Mouse (Mus musculus) liver, adult 2 months (tissue): ENCODE data around the gene Gcgr. TPM values are rescaled to one million over a fixed set of nuclear protein-coding genes. Genes with fewer than 3 reads are reported as not detected.

Source experiments
- DNase-seq: peaks from one replicate; pipeline ENCODE4 v3.0.0-alpha.2; 2011; ENCODE audit warnings: low read depth, low spot score; ENCODE audit errors: extremely low read depth
- H3K27ac ChIP-seq: fragments of 200-500 bp; replicated peaks from 2 replicates; pipeline ENCODE4 v1.5.1; 2012; ENCODE audit warnings: low read depth, mild to moderate bottlenecking, control low read depth, inconsistent platforms, low read length; ENCODE audit not compliant: insufficient read depth
- H3K27me3 ChIP-seq: fragments of 200-500 bp; 2 replicates; pipeline ENCODE4 v1.6.1; 2012; ENCODE audit warnings: mild to moderate bottlenecking, moderate library complexity, low read length, inconsistent platforms; ENCODE audit not compliant: control insufficient read depth, insufficient read depth
- H3K36me3 ChIP-seq: fragments of 200-500 bp; 2 replicates; pipeline ENCODE4 v1.6.1; 2012; ENCODE audit warnings: low read length, inconsistent platforms; ENCODE audit not compliant: control insufficient read depth, insufficient read depth
- H3K4me1 ChIP-seq: fragments of 200-500 bp; 2 replicates; pipeline ENCODE4 v1.6.1; 2011; ENCODE audit warnings: low read length; ENCODE audit not compliant: control insufficient read depth, insufficient read depth
- H3K4me3 ChIP-seq: fragments of 200-500 bp; 2 replicates; pipeline ENCODE4 v1.5.1; 2011; ENCODE audit warnings: low read depth, mild to moderate bottlenecking, control low read depth, low read length, moderate library complexity; ENCODE audit not compliant: insufficient read depth
- H3K79me2 ChIP-seq: fragments of 200-500 bp; 2 replicates; pipeline ENCODE4 v1.6.1; 2012; ENCODE audit warnings: inconsistent platforms, mild to moderate bottlenecking, low read length, moderate library complexity; ENCODE audit not compliant: control insufficient read depth, insufficient read depth
- H3K9ac ChIP-seq: fragments of 200-500 bp; 2 replicates; pipeline ENCODE4 v1.6.1; 2012; ENCODE audit warnings: low read depth, mild to moderate bottlenecking, control low read depth, inconsistent platforms, low read length
- CTCF ChIP-seq: fragments of 200-500 bp; IDR thresholded peaks from 2 replicates; pipeline ENCODE4 v1.5.1; 2011; ENCODE audit warnings: low read depth, low read length, control low read depth
- POLR2A ChIP-seq: fragments of 200-500 bp; IDR thresholded peaks from 2 replicates; pipeline ENCODE4 v1.6.1; 2011; ENCODE audit warnings: low read length, control low read depth; ENCODE audit not compliant: insufficient read depth; ENCODE audit errors: extremely low read depth
- WGBS: fragments of 180-500 bp; shearing (Covaris S2); methylation state at CpG from one replicate; pipeline ENCODE4 v1.1.7; 2018; 5-methylcytosine and 5-hydroxymethylcytosine counted together
- polyA plus RNA-seq: library from polyadenylated mRNA; depleted of rRNA; stranded (reverse); fragments of >200 nt; gene quantifications from 2 replicates; pipeline ENCODE4 v1.2.3, GENCODE M21; 2012
- total RNA-seq: library from RNA; depleted of rRNA; stranded (reverse); fragments of >200 nt; gene quantifications from 2 replicates; pipeline ENCODE4 v1.2.3, GENCODE M21; 2014

Gene Gcgr
- total and polyA plus RNA-seq, 2 experiments = 135 to 561 TPM

GRCm38 (mm10) chr11:120522581-120522980 is 7.9 kb upstream of the Gcgr start:
- peak overlapping the region; percentile 51 for H3K4me3 ChIP-seq
- H3K79me2 ChIP-seq = peaks cover 9% of the 10 kb centered on the region; the same call in 1 of the 2 replicates
- H3K9ac ChIP-seq = peak overlapping the region; percentile 69
- peaks cover 27% of the 10 kb centered on the region for H3K4me1 ChIP-seq
- no peaks in the 10 kb centered on the region for H3K27me3 ChIP-seq
- peak overlapping the region; percentile 99 for H3K27ac ChIP-seq
- TF ChIP-seq CTCF (no peak), POLR2A (no peak)
- 54% methylated on average over 8 of the region's 8 CpGs for WGBS
- H3K36me3 ChIP-seq = no peaks in the 10 kb centered on the region
- peak; percentile 94 for DNase-seq

GRCm38 (mm10) chr11:120525959-120526358 is 4.5 kb upstream of the Gcgr start:
- Histone ChIP-seq H3K4me3 (no peak overlapping the region), H3K27ac (peak overlapping the region; percentile 40), H3K4me1 (peaks cover 31% of the 10 kb centered on the region), H3K27me3 (no peaks in the 10 kb centered on the region), H3K9ac (no peak overlapping the region), H3K36me3 (no peaks in the 10 kb centered on the region), H3K79me2 (peaks cover 14% of the 10 kb centered on the region; the same call in 1 of the 2 replicates)
- WGBS = 87% methylated on average over 2 of the region's 2 CpGs
- no peak for DNase-seq
- TF ChIP-seq POLR2A (no peak), CTCF (no peak)

- TF ChIP-seq CTCF (no peak), POLR2A (no peak)
- Histone ChIP-seq H3K79me2 (peaks cover 22% of the 10 kb centered on the region; the same call in 1 of the 2 replicates), H3K36me3 (no peaks in the 10 kb centered on the region), H3K4me1 (peaks cover 31% of the 10 kb centered on the region), H3K4me3 (no peak overlapping the region), H3K27ac (peak overlapping the region; percentile 89), H3K27me3 (no peaks in the 10 kb centered on the region), H3K9ac (peak overlapping the region; percentile 34)
- peak; percentile 80 for DNase-seq
- WGBS = 41% methylated on average over 9 of the region's 9 CpGs
Observed at GRCm38 (mm10) chr11:120527690-120528354, 2.7 kb upstream of the Gcgr start.

GRCm38 (mm10) chr11:120528903-120529302 is 1.6 kb upstream of the Gcgr start:
- peak; percentile 89 for DNase-seq

GRCm38 (mm10) chr11:120531646-120532045 is 1.1 kb downstream of the Gcgr start:
- 10% methylated on average over 9 of the region's 9 CpGs for WGBS
- peaks cover 23% of the 10 kb centered on the region; the same call in 1 of the 2 replicates for H3K79me2 ChIP-seq
- peak overlapping the region; percentile 98 for H3K9ac ChIP-seq
- peak; percentile 90 for DNase-seq
- H3K27me3 ChIP-seq = no peaks in the 10 kb centered on the region
- peaks cover 33% of the 10 kb centered on the region for H3K4me1 ChIP-seq
- peak; percentile 32; the same call in 1 of the 2 replicates for TF ChIP-seq POLR2A
- TF ChIP-seq CTCF = no peak
- H3K36me3 ChIP-seq = peaks cover 2% of the 10 kb centered on the region; the same call in 1 of the 2 replicates
- peak overlapping the region; percentile 99 for H3K27ac ChIP-seq
- H3K4me3 ChIP-seq = peak overlapping the region; percentile 94

More at GRCm38 (mm10) chr11:120528903-120529302, 1.6 kb upstream of the Gcgr start:
- Histone ChIP-seq H3K4me1 (peaks cover 33% of the 10 kb centered on the region), H3K27me3 (no peaks in the 10 kb centered on the region), H3K9ac (peak overlapping the region; percentile 98), H3K79me2 (peaks cover 18% of the 10 kb centered on the region; the same call in 1 of the 2 replicates), H3K36me3 (no peaks in the 10 kb centered on the region), H3K27ac (peak overlapping the region; percentile 99), H3K4me3 (peak overlapping the region; percentile 94)
- TF ChIP-seq POLR2A (peak; percentile 27; the same call in 1 of the 2 replicates), CTCF (no peak)
- WGBS = 9% methylated on average over 4 of the region's 4 CpGs

- TF ChIP-seq POLR2A (no peak), CTCF (no peak)
- 37% methylated on average over 8 of the region's 8 CpGs for WGBS
- no peaks in the 10 kb centered on the region for H3K27me3 ChIP-seq
- peaks cover 33% of the 10 kb centered on the region for H3K4me1 ChIP-seq
- H3K27ac ChIP-seq = no peak overlapping the region
- H3K36me3 ChIP-seq = peaks cover 2% of the 10 kb centered on the region; the same call in 1 of the 2 replicates
- DNase-seq = no peak
- H3K9ac ChIP-seq = no peak overlapping the region
- H3K4me3 ChIP-seq = no peak overlapping the region
- H3K79me2 ChIP-seq = peaks cover 23% of the 10 kb centered on the region; the same call in 1 of the 2 replicates
Observed at GRCm38 (mm10) chr11:120534093-120534492, 3.6 kb downstream of the Gcgr start.
